Mouse (Mus musculus) spleen, postnatal 36 days (tissue): ENCODE data around the gene Als2cr12.
"Not testable (repeated sequence)": the region's sequence is repeated elsewhere in the genome, so short reads cannot be mapped to it uniquely, and the experiment has no call there.

ENCODE experiments used
- DNase-seq, 2 experiments: peaks; one replicate each; pipeline ENCODE4 v3.0.0; 2022; ENCODE audit warnings: low spot score in 2 of 2, mixed read lengths in 1 of 2

The Als2cr12 gene

GRCm38 (mm10) chr1:58614424-58614823 is 81.4 kb downstream of the Als2cr12 start:
- DNase-seq: no peak

DNA sequence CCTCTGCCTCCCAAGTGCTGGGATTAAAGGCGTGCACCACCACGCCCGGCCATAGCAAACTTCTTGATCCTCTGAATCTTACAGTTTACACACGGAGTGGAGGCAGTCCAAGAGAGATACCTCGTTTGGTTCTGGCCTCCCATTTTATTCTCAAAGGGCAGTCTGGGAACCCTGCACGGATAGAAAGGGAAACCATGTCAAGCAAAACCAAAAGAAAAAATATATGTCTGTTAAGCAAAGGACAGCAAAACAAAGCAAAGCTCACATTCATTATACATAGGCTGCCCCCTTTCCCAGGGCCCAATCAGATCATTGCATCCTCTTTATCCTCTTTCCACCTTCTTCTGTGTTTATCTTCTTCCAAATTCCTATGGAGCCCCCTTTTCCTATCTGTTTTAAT is 82.0 kb downstream of the Als2cr12 start:
- peak; percentile 15 to 36 for DNase-seq

- DNase-seq: no peak
Measured at GRCm38 (mm10) chr1:58610611-58611010, 85.2 kb downstream of the Als2cr12 start.

- no peak for DNase-seq
Measured at GRCm38 (mm10) chr1:58610166-58610565, 85.6 kb downstream of the Als2cr12 start.

- DNase-seq: not testable (repeated sequence)
Measured at GRCm38 (mm10) chr1:58609591-58609990, 86.2 kb downstream of the Als2cr12 start.

DNA sequence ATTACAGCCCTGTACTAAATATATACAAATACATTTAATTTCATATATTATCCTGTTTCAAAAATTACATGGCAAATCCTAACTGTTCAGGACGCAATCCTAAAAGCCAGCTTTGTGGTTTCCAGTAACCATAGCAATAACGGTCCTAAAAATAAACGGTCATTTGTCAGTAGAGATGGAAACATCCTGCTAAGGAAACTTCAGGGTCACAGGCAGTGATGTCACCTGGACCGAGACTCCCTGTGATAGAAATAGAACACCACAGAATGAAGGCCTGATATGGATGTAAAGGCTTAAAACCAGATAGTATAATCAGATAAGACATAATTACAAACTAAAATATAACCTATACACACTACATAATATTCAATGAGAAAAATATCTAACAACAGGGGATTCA is 92.1 kb downstream of the Als2cr12 start:
- DNase-seq: no peak

GRCm38 (mm10) chr1:58602681-58603080 is 93.1 kb downstream of the Als2cr12 start:
- DNase-seq: no peak
